Mouse (Mus musculus) cerebellum, adult 8-10 months (tissue): ENCODE measurements around the gene Gm49027.
"Not testable (repeated sequence)": the region's sequence is repeated elsewhere in the genome, so short reads cannot be mapped to it uniquely, and the experiment has no call there.

Source experiments
- DNase-seq: peaks from one replicate; pipeline ENCODE4 v3.0.0; 2022

Gm49027 gene

DNA sequence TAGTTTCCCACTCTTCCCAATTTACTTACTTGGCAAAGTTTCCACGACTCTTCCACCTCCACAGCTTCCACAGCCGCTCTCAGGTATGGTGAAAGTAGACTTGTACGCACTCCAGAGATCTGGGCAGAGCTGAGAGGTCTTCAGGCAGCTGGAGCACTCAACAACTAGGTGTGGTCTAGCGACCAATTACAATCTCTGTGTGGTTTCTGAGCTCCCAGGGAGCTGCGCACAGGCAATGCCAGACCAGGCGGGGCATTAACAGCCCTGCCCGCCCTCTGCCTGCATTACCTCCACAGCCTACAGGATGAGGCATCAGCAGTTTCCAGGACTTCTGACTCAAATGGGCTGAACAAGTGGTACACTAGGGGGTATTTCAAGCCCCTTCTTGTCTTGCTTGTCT is at the start of gene Gm49027:
Gm49027 (minus strand) TSS at position 208 of the 400 bp plus-strand sequence.
- peak; percentile 8 for DNase-seq

DNA sequence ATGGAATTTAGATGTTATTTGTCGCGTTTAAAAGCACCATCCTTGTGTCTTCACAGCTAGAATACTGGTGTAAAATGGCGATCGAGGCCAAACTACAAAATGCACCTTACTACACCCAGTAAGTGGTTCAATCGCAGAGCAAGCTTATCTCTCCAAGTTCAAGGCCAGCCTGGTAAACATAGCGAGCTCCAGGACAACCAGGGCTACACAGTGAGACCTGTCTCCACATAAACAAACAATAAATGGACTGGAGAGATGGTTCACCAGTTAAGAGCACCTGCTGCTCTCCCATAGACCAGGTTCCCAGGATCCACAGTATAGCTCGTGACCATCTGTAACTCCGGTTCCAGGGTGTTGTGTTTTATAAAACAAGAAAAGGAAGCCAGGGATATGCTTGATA is 48.1 kb upstream of the Gm49027 start:
- no peak for DNase-seq

DNA sequence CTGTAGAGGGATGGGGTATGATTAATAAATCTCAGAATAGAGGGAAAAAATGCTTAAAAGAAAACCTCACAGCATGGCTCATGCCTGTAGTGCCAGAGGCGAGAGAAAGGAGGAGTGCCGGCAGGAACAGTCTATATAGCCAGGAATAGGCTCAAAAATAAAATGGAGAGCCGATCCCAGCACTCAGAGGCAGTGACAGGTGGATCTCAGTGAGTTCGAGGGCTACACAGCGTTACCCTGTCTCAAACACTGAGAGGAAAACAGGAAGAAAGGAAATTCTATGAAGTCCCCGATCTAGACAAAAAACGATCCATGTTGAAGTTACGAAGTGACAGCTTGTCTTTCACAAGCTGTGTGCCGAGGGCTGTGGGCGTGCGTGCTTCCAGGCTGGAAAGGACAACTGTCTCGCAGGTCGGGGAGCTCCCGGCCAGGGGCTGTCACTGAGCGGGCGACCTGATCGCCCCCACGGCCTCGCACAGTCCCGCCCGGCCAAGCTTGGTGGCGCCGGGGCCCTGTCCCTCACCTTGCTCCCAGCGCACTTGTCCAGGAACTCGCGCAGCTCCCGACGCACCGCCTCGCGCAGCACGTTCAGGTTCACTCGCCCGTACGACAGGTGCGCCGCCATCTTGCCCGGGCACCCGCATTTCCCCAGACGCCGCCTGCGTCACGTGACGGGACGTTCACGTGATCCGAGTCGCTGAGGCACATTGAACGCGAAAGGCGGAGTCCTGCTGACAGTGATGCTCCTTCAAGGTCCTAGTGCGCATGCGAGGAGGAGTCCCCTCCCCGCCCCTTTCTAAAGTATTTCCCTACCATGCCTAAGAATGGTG is 47.3 kb upstream of the Gm49027 start, which contains the start of gene Vps33a:
Vps33a (minus strand) TSS at position 682 of the 830 bp plus-strand sequence.
- DNase-seq, result peak; percentile 97

DNA sequence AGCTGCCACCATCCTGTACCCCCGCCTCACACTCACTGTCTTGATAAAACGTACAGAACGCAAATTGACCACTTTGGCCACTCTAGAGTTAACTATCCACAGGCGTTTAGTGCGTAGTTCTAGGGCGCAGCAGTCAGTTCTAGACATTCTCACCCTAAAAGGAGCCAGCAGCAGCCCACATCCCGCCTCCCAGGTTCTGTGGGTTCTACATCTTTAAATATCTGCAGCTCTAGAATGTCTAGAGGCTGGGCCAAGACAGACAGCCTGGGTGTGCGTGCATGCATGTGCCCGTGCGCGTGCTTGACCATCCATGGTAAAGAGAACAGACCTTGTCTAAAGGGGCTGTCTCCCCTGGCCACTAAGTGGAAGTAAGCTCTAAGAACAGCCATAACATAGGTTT is 35.8 kb upstream of the Gm49027 start:
- DNase-seq, result no peak

DNA sequence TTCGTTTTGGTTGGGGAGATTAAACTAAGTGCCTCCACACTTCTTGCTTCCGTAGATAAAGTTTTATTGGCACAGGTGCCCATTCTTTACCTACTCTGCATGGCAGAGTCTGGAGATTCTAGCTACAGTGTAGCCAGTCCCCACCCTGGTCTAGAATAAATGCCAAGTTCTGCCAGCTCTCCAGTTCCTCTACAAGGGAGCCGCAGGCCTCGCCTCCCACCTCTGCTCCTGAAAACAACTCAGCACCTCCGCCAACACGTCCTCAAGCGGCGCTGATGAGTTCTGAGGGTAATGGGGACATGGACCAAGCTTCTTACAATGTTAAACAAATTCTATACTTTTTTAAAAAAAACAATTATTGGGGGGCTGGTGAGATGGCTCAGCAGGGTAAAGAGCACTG is 34.3 kb upstream of the Gm49027 start:
- DNase-seq, result no peak

DNA sequence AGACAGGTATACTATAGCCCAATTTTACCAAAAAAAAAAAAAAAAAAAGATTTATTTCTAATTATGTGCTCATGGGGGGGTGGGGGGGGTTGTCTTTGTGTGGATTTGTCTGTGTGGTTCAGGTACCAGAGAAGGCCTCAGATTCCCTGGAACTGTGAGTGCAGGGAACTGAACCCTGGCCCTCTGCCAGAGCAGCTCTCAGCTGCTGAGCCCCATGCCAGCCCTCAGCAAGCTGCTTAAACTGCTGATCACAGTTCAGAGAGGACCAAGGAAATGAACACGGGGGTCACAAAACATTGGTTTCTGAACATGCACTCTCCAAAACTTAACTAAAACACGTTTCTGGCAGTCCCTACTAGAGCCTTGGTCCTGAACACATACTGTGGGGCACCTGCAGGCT is 31.2 kb upstream of the Gm49027 start:
- DNase-seq, result peak; percentile 70

DNA sequence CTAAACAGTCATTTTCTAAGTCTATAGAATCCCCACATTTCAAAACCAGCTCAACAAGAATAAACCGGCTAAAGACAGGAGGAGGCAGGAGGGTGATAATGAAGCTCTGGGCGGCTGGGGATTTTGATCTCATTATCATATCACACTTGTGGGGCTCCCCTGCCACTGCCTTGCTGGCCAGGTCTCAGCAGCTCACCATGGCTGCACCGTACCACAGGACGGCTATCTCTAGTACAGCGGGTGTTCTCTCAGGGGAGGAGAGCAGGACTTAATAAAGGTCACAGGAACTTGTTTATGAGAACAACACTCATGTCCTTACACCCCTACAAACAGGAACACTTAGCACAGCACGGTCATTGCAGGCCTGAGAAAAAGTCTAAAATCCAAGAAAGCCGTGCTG is 30.4 kb upstream of the Gm49027 start:
- no peak for DNase-seq

DNA sequence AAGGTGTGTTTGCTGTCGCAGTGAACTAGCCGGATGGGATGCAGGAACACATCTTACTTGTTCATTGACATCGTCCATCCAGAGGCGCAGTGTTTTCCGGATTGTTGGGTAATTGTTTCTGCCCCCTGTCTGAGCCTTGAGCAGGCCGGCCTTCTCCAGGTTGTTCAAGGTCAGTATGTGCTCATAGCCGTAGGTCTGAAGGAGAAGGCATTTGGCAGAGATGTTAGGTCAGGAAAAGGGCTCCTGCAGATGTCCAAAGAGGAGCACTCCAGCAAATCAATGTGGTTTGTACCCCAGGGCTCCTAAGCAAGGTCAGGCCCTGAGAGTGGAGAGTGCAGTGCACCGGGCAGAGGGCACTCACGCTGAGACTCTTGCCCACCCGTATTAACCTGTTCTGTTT is 8.5 kb upstream of the Gm49027 start:
- DNase-seq, result peak; percentile 0

DNA sequence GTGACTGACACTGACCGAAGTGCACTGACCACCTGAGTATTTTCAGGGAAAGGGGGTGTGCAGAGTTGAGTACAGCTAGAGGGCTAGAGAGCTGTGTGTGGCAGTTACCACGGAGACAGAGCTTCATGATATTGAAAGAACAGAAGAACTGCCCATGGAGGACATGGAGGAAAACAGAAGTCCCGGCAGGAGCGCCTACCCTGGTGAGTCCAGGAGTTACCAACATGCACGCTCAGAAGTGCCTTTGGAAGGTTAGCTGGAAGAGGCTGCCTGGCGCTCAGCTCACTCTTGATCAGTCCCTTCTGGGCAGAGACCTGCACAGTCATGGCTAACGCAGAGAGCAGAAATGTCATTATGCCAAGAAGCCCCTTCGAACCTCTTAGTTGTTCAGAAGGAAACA is 4.8 kb upstream of the Gm49027 start:
- peak; percentile 1 for DNase-seq

DNA sequence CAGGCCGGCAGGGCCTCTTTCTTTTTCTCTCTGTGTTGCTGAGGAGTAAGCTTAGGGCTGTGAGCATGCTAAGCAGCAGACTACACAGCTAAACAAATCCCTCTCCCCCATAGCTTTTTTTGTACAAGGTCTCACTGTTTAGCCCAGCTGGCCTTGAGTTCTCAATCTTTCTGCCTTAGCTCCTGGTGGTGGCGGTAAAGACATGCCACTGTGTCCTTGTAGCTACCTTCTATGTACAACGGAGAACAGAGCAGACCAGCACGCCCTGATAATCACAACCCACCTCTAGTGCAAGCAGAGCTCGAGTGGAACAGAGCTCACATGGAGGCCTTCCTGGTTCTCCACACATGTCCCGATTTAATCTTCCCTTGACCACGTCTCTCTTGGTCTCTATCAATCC is 3.4 kb upstream of the Gm49027 start:
- peak; percentile 0 for DNase-seq

DNA sequence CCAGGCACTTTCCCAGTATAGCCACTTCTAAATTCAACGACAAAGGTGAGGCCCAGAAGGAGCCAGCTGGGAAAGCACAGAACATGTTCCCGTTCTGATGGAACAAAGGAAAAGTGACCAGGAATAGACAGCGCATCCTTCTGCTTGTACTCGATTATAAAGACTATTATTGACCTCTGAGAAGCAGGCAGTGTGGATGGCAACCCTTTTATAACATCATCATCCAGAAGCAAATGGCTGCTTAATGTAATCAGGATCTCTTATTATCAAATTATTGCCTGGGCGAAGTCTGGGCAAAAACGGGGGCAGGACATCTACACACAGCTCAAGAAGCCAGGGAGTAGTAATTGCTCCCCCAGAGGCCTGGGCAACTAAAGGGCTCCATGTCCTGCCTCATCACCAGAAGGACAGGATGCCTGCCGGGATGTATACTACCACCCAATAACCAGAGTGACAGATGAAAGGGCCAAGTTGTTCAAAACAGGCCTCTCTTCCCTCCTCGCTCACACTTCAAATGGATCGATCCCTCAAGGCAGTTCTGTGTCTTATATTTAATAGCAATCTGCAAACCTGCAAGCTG is 718 bp upstream of the Gm49027 start:
- DNase-seq, result peak; percentile 1

DNA sequence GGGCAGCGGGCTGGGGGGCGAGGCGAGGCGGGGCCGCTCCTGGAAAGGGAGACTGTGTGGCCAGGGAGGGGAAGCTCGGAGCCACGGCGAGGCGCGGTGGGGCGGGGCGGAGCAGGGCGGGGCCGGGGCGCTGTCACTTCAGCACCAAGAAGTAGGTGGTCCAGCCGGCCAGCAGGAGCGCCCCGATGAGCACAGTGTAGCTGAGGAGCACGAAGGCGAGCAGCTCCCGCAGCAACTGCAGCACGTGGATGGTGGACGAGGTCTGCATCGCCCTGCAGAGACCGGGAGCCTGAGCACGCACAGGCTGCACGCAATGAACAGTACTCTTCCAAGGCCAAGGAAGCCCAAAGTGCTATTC is 916 bp downstream of the Gm49027 start:
- no peak for DNase-seq

DNA sequence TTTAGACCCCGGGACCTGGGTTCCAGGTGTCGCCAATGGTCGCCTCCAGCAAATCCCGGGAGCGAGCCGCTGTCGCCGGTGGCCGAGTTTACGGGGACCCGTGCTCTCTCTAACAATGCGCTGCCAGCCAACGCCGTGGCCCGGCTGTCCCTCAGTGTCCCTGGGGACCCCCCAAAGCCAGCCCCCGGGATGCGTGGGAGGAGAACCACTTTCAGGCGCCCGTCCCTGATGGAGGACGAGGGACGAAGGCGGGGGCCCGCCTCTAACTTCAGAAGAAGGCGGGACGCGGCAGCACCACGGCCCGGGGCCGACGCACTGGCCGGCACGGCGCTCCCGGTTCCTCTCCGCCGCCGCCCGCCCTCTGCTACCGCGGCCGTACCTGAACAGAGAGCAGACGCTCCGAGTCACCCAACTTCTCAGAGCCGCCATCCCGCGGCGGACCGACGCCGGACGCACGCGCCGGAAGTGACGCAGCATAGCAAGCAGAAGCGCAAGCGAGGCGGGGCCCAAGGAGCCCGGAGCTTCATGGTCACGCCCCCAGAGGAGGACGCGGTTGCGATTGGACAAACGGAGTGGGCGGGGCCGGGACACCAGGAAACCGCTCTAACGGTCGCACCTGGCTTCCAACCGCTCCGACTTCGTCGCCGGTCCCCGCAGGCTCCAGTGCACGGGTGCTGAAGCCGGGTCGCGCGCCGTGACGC is 1.4 kb downstream of the Gm49027 start, which contains the start of gene Diablo:
Diablo (minus strand) TSS at position 485 of the 701 bp plus-strand sequence.
- peak; percentile 96 for DNase-seq

DNA sequence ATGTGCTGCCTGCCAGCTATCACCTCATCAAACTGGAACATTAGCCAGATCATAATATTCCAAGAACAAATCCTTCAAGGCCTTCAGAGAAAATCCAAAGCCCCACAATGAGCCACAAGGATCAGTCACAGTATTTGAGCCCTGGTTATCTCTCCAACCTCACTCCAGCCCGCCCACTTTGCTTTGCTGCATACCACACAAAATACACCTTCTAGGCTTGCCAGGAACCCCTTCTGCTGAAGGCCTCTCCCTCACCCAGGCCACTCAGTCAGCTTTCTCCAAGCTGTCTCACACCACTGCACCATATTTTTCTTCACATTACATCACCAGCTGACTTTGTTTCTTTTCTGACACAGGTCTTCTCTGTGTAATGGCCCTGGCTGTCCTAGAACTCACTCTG is 3.1 kb downstream of the Gm49027 start:
- no peak for DNase-seq

DNA sequence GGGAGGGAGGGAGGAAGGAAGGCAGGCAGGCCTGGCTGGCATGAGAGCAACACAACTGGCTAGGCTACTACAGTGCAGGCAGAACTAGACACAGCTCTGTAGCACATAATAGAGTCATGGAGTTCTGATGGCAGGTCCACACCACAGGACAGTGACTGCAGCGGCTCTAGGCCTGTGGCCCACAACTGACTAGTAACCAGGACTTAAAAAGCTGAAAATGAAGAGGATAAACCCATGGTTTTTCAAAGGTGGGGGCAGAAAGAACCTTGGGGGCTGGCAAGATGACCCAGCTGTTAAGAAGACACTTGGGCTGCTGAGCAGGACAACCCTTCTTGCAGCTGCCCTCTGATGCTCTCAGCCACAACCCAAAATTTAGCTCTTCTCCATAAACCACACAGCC is 3.7 kb downstream of the Gm49027 start:
- no peak for DNase-seq

DNA sequence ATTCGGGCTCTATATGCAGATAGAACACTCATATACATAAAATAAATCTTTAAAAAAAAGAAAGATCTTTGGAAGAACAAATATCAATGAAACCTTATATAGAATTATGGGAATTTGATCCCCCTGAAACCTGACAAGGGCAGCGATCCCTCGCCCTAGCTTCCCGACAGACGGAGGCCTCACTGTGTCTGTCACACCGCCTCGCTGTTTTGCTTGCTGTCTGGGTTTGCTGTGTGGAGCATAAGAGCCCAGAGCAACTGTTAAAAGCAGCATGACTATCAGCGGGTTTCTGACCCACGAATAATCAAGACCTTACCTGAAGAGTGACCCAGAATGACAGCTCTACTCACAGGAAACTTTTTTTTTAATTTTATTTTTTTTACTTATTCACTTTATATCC is 4.6 kb downstream of the Gm49027 start:
- no peak for DNase-seq

DNA sequence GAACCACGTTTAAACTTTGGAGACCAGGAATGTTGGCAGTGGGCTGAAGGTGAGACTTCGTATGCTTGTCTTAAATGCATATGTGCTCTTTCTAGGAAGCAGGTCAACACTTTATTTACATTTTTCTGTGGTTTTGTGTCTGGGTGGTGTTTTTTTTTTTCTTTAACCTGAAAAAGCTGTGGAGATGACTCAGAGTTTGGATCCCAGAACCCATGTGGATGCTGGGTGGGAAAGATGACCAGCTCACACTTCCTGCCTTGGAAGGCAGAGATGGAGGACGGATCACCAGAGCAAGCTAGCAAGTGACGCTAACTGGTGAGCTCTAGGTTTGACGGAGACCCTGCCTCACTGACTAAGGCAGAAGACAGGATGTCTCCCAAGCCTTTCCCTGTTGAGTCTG is 10.4 kb downstream of the Gm49027 start:
- DNase-seq, result no peak

DNA sequence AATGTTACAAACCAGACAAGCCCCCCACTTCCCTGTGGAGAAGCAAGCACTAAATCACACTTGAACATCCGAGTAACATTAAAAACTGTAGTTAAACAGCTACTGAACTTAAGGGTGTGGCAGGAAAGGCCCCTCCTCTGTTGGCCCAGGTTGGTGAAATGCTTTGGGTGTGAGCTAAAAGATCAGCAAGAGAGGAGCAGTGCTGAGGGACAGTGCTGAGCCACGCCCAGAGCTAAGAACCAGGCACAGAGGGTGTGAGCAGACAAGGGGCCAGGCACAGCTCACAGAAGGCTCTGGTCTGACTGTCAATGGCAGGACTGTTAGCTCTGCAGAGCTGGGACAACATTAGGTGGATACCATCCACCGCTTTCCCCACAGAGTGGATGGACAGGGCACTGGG is 13.2 kb downstream of the Gm49027 start:
- DNase-seq, result no peak

DNA sequence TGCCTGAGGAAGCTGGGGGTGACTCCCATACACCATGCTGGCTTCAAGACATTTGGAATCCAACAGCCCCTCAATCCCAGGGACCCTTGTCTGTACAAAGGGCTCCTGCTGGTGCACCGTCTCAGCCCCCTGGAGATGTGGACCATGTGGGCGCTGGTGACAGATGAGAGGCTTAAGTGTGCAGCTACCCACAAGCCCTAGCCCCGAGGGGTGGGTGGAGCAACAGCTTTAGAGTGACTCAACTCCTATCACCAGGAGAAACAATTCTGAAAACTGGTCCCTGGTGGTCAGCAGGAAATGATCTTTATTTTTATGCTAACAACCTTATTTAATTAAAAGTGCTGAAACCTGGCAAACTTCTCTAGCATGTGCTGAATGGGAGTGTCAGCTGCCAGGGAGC is 13.9 kb downstream of the Gm49027 start:
- not testable (repeated sequence) for DNase-seq

DNA sequence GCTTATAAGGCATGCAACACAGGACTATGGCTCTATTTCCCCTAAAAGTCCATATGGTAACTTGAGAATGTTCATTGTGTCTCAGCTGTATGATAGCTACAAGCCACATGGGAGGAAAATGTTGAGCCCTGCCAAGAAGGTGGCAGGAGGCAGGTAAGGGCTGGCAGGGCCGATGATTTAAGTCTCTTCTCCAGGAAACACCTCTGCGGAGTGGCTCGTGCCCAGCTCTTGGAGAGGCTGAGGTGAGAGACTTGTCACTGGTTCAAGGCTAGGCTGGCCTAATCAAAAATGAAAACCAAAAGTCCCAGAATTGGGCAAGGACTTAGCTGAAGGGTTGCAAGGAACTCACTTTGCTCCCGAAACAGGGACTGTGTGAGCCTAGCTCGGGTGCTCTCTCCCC is 15.1 kb downstream of the Gm49027 start, which contains the start of gene B3gnt4:
B3gnt4 (plus strand) TSS at position 301 of the 400 bp plus-strand sequence.
- no peak for DNase-seq

DNA sequence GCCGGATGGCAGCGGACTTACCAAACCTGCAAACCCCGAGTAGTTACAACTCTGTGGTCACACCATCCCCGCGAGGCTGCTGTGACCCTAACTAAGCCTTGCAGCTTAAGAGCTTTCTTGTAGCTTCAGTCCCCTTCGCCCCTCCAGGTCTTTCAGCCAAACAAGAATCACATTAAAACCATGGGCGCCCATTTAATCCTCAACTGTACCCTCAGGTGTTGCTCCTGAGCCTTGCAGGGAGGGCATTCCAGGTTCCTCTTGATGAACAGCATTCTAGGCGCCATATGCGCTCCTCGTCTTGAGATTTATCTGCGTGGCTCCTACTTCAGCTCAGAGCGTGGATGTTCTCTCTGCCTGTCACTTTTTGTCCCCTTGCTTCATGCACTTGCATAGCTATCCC is 16.4 kb downstream of the Gm49027 start:
- DNase-seq, result no peak

DNA sequence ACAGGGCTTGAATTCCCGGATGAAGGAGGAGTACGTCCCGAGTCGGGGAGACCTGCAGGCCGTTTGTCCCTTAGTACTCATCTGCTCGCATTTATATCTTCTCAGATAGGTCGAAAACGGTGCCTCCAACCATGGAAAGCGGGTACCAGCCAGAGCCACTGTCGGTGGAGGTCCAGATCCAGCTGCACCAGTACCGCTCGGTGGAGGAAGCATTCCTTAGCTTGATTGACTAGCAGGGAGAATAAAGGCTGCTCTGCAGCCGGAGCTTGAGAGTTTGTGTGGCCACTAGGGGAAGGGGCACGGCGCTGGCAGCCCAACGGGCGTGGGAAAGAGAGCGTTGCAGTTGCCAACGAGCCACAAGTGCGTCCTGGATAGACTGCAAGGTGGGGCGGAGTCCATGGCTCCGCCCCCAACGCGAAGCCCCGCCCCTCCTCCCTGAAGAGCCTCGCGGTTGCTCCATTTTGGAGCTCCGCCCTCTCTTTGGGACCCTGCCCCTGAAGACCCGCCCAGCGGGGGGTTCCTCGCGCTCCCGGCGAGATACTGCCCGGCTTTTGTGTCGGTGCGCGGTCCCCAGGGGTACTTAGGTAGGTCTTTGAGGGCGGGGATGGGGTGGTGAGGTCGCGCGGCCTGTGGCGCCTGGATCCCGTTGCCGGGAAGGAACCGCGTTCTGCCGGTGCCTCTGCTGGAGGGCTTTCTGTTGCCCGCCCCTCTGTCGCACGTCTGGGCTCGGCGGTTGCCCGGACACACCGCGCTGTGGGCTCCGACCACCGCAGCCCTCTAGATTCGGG is 17.2 kb downstream of the Gm49027 start:
- DNase-seq, result peak; percentile 56

DNA sequence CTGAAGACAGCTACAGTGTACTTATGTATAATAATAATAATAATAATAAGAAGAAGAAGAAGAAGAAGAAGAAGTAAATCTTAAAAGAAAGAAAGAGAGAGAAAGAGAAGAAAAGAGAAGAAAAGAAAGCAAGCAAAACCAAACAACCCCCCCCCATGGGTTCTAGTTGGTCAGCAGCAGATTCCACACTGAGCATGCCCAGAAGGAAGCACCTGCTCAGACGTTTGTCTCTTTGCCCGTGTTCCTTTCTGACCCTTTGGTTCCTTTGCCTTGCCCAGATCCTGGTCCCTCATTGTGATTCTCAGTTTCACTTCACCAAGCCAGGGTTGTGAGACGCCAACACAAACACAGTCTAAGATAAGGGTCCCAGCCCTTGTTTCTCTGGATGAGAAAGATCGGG is 23.3 kb downstream of the Gm49027 start:
- no peak for DNase-seq
